Mouse (Mus musculus): ENCODE results near the gene Cd86.

Cd86 gene

GRCm38 (mm10) chr16:36655910-36656309 lies 10.0 kb downstream of the Cd86 start:
- DNase-seq (ENCODE audit: low read depth, low spot score): no peak

GRCm38 (mm10) chr16:36655199-36655598 lies 10.7 kb downstream of the Cd86 start:
- DNase-seq (ENCODE audit: low read depth, low spot score): no peak

GRCm38 (mm10) chr16:36651174-36651766 lies 14.6 kb downstream of the Cd86 start:
- no peak for DNase-seq (ENCODE audit: low read depth, low spot score)

- no peak for DNase-seq (ENCODE audit: low read depth, low spot score)
These were observed 15.4 kb downstream of the Cd86 start for GRCm38 (mm10) chr16:36650511-36650910.

- DNase-seq (ENCODE audit: low read depth, low spot score): no peak
These were observed 16.6 kb downstream of the Cd86 start for GRCm38 (mm10) chr16:36649304-36649703.

GRCm38 (mm10) chr16:36645124-36645523 lies 20.8 kb downstream of the Cd86 start:
- no peak for DNase-seq (ENCODE audit: low read depth, low spot score)

GRCm38 (mm10) chr16:36642696-36643046 lies 23.2 kb downstream of the Cd86 start:
- DNase-seq (ENCODE audit: low read depth, low spot score): no peak

GRCm38 (mm10) chr16:36641830-36642695 lies 23.8 kb downstream of the Cd86 start:
- no peak for DNase-seq (ENCODE audit: low read depth, low spot score)

GRCm38 (mm10) chr16:36640993-36641392 lies 24.9 kb downstream of the Cd86 start:
- DNase-seq (ENCODE audit: low read depth, low spot score): no peak

- DNase-seq (ENCODE audit: low read depth, low spot score): no peak
These were observed 25.9 kb downstream of the Cd86 start for GRCm38 (mm10) chr16:36639812-36640504.

GRCm38 (mm10) chr16:36636800-36637199 lies 29.1 kb downstream of the Cd86 start:
- DNase-seq (ENCODE audit: low read depth, low spot score): no peak

- DNase-seq (ENCODE audit: low read depth, low spot score): no peak
These were observed 30.7 kb downstream of the Cd86 start for GRCm38 (mm10) chr16:36634971-36635710.

- DNase-seq (ENCODE audit: low read depth, low spot score): no peak
These were observed 31.5 kb downstream of the Cd86 start for GRCm38 (mm10) chr16:36634421-36634820.

GRCm38 (mm10) chr16:36632229-36632628 lies 33.7 kb downstream of the Cd86 start:
- no peak for DNase-seq (ENCODE audit: low read depth, low spot score)

- no peak for DNase-seq (ENCODE audit: low read depth, low spot score)
These were observed 34.3 kb downstream of the Cd86 start for GRCm38 (mm10) chr16:36631607-36632006.

GRCm38 (mm10) chr16:36627740-36628139 lies 38.1 kb downstream of the Cd86 start:
- DNase-seq (ENCODE audit: low read depth, low spot score): no peak

- no peak for DNase-seq (ENCODE audit: low read depth, low spot score)
These were observed 39.2 kb downstream of the Cd86 start for GRCm38 (mm10) chr16:36626567-36627197.

GRCm38 (mm10) chr16:36625909-36626308 lies 40.0 kb downstream of the Cd86 start:
- DNase-seq (ENCODE audit: low read depth, low spot score): no peak

- DNase-seq (ENCODE audit: low read depth, low spot score): no peak
These were observed 43.6 kb downstream of the Cd86 start for GRCm38 (mm10) chr16:36622320-36622719.

- DNase-seq (ENCODE audit: low read depth, low spot score): no peak
These were observed 44.8 kb downstream of the Cd86 start for GRCm38 (mm10) chr16:36621108-36621507.

- DNase-seq (ENCODE audit: low read depth, low spot score): no peak
These were observed 52.2 kb downstream of the Cd86 start for GRCm38 (mm10) chr16:36613701-36614100.
